Mouse (Mus musculus) inflammation-experienced regulatory T-cells, adult 6 months (primary cell): ENCODE results near the gene Enah. TPM values are rescaled to one million over a fixed set of nuclear protein-coding genes. Genes with fewer than 3 reads are reported as not detected.

Source experiments
- ATAC-seq: one replicate; pipeline ENCODE4 v1.8.0; 2017
- polyA plus RNA-seq, 3 experiments: library from polyadenylated mRNA; unstranded; fragments of 100-300 nt; shearing (Covaris generic); gene quantifications; one replicate each; pipeline ENCODE4 v1.2.1; 2017

The Enah gene
- under 1 TPM in 2 of 3 experiments, not detected in 1; 0.31 to 0.74 TPM for polyA plus RNA-seq

- ATAC-seq = no peak
These were observed at the start of gene Enah for GRCm38 (mm10) chr1:182019926-182020801. Gene Enah, minus strand, starts transcription at chr1:182019990.

GRCm38 (mm10) chr1:182068136-182068535 lies 48.3 kb upstream of the Enah start:
- ATAC-seq = no peak

GRCm38 (mm10) chr1:182066527-182067465 lies 47.0 kb upstream of the Enah start:
- no peak for ATAC-seq

GRCm38 (mm10) chr1:182063716-182064115 lies 43.9 kb upstream of the Enah start:
- no peak for ATAC-seq

GRCm38 (mm10) chr1:182062801-182063200 lies 43.0 kb upstream of the Enah start:
- no peak for ATAC-seq

- ATAC-seq = no peak
These were observed 41.4 kb upstream of the Enah start for GRCm38 (mm10) chr1:182061203-182061602.

GRCm38 (mm10) chr1:182059806-182060205 lies 40.0 kb upstream of the Enah start:
- ATAC-seq = no peak

- ATAC-seq = no peak
These were observed 38.2 kb upstream of the Enah start for GRCm38 (mm10) chr1:182057998-182058397.

GRCm38 (mm10) chr1:182055122-182055521 lies 35.3 kb upstream of the Enah start:
- no peak for ATAC-seq

- no peak for ATAC-seq
These were observed 34.9 kb upstream of the Enah start for GRCm38 (mm10) chr1:182054651-182055050.

GRCm38 (mm10) chr1:182052973-182053372 lies 33.2 kb upstream of the Enah start:
- ATAC-seq = no peak

- no peak for ATAC-seq
These were observed 32.6 kb upstream of the Enah start for GRCm38 (mm10) chr1:182052385-182052784.

GRCm38 (mm10) chr1:182049813-182050212 lies 30.0 kb upstream of the Enah start:
- ATAC-seq = no peak

GRCm38 (mm10) chr1:182048101-182048500 lies 28.3 kb upstream of the Enah start:
- ATAC-seq = no peak

GRCm38 (mm10) chr1:182047016-182047690 lies 27.4 kb upstream of the Enah start:
- ATAC-seq = no peak

- ATAC-seq = no peak
These were observed 25.4 kb upstream of the Enah start for GRCm38 (mm10) chr1:182045208-182045607.

GRCm38 (mm10) chr1:182040538-182040937 lies 20.7 kb upstream of the Enah start:
- ATAC-seq = no peak

GRCm38 (mm10) chr1:182031757-182032156 lies 12.0 kb upstream of the Enah start:
- no peak for ATAC-seq

GRCm38 (mm10) chr1:182031066-182031465 lies 11.3 kb upstream of the Enah start:
- ATAC-seq = no peak

GRCm38 (mm10) chr1:182029989-182030649 lies 10.3 kb upstream of the Enah start:
- no peak for ATAC-seq

- no peak for ATAC-seq
These were observed 8.7 kb upstream of the Enah start for GRCm38 (mm10) chr1:182028231-182029210.
